Mouse (Mus musculus) heart, postnatal 0 days (tissue): ENCODE measurements around the gene 9930022D16Rik.

ENCODE experiments used
- CTCF ChIP-seq: IDR thresholded peaks from 2 replicates; pipeline ENCODE4 v1.5.1; 2016; ENCODE audit warnings: antibody characterized with exemption, control low read depth, low read depth
- EP300 ChIP-seq: IDR thresholded peaks from 2 replicates; pipeline ENCODE4 v1.6.1; 2016; ENCODE audit warnings: antibody characterized with exemption, low read depth

GRCm38 (mm10) chr11:109456261-109456660, 42.5 kb downstream of the 9930022D16Rik start:
- no peak for TF ChIP-seq CTCF
- no peak for TF ChIP-seq EP300
